Mouse (Mus musculus) adipocyte (in vitro differentiated cells): ENCODE data around the gene Zfp949.
A peak's percentile ranks its signal among the peaks of the same experiment; 100 is the strongest.
"Not testable (repeated sequence)": the region's sequence is repeated elsewhere in the genome, so short reads cannot be mapped to it uniquely, and the experiment has no call there.

ENCODE experiments used
- DNase-seq: peaks from one replicate; pipeline ENCODE4 v3.0.0-alpha.2; 2016; ENCODE audit warnings: low spot score

The Zfp949 gene

DNA sequence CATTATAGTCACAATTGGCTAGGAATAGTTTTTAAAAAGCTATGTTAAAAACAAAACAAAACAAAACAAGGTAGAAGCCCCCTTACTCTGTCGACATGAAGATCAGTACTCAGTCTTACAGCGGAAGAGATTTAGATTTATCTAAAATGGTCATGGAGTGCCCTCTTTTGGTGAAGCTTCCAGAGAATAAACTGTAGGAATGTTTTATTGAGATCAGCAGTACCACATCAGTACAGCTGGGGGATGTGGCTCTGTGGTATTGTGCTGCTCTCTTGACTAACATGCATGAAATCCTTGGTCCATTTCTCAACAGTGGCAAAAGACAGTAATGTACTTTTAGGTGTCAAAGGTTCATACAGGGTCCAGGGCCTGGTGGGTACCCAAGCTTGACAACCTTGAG, 5.0 kb upstream of the Zfp949 start:
- DNase-seq = peak; percentile 78

DNA sequence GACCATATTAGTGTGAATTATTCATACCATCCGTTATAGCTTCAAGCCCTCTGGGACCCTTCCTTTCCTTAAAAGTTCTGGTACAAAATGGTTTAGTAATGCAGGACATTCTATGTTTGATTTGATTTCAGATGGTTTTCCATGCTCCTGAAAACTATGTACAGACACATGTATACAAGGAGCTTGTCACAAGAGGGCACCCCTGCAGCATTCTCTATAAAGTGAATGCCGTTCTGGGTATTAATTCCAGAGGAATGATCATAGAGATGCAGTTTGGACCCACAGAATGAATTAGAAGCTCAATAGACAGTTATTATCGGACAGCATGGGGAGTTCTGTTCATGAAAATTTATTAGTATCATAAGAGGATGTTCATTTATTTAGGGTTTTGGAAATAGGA, 2.3 kb upstream of the Zfp949 start:
- DNase-seq = peak; percentile 59

DNA sequence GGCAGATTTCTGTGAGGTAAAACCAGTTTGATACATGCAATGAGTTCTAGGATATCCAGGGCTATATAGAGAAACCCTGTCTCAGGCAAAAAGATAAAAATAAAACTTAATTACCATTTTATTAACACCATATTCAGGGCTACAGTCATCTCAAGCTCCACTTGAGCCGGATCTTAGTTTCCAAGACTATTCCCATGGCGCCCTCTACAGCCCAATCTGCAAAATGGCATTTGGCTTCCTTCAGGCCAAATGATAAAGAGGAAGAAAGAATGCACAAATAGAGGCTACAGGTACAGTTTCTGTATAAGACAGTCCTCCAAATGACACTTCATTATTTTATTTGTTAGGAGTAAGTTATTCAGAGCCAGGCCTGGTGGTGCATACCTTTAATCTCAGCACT, 1.7 kb upstream of the Zfp949 start:
- DNase-seq = peak; percentile 74

GRCm38 (mm10) chr9:88546657-88547056, 1.2 kb upstream of the Zfp949 start:
- DNase-seq = no peak

DNA sequence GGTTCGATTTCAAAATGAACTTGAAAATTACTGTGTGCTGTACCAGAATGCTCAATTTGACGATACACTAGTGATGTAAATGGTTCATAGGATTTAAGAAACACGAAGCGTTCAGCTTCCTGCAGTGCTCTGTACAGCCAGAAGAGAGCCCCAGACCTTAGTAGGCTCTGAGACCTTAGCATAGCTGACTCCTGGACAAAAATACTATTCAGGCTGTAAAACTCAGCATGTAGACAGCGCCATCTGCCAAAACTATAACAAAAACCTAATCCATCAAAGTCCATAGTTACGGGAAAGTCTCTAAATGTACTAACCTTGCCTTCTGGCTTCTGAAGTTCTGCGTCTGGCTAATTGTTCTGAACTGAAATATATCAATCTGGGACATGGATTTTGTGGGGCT, 550 bp upstream of the Zfp949 start:
- DNase-seq = peak; percentile 80

DNA sequence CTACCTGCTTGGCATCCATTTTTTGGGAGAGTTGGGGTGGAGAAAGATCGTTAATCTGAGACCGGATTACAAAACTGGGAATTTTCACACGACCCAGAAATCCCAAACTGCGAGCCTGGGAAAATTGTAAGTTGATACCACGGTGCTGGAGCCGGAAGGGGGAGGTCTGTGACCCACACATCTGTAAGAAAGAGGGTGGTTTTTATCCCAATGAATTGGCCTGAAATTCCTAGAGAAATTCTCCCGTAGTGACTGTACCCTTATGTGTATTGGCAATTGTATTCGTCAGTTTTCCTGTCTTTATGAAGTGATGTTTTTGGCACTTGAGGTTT, 760 bp downstream of the Zfp949 start:
- no peak for DNase-seq

- no peak for DNase-seq
Measured at GRCm38 (mm10) chr9:88553071-88553470, 5.3 kb downstream of the Zfp949 start.

GRCm38 (mm10) chr9:88558146-88558545, 10.3 kb downstream of the Zfp949 start:
- no peak for DNase-seq

GRCm38 (mm10) chr9:88561476-88561875, 13.7 kb downstream of the Zfp949 start:
- not testable (repeated sequence) for DNase-seq

GRCm38 (mm10) chr9:88570471-88570870, 22.7 kb downstream of the Zfp949 start:
- DNase-seq = not testable (repeated sequence)

GRCm38 (mm10) chr9:88580591-88580990, 32.8 kb downstream of the Zfp949 start, which contains the start of gene Trim43a:
Trim43a (plus strand) TSS chr9:88580891.
- DNase-seq = not testable (repeated sequence)

DNA sequence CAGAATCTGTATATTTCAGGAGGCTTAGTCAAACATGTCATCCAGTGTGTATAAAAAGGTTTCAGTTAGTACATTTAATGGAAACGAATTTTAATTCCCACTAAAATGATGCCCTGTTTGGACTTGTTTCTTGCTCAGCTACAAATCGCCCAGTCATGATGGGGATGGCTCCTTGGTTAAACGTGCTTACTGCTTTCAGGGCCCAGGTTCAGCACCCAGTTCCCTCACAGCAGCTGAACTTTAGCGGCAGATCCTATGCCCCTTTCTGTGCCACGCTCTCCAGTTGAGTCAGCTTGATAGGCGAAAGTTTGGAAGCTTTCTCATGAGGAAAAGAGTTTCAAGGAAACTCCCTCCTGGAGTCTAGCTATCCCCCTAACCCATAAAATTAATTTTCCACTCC, 45.9 kb downstream of the Zfp949 start:
- not testable (repeated sequence) for DNase-seq

DNA sequence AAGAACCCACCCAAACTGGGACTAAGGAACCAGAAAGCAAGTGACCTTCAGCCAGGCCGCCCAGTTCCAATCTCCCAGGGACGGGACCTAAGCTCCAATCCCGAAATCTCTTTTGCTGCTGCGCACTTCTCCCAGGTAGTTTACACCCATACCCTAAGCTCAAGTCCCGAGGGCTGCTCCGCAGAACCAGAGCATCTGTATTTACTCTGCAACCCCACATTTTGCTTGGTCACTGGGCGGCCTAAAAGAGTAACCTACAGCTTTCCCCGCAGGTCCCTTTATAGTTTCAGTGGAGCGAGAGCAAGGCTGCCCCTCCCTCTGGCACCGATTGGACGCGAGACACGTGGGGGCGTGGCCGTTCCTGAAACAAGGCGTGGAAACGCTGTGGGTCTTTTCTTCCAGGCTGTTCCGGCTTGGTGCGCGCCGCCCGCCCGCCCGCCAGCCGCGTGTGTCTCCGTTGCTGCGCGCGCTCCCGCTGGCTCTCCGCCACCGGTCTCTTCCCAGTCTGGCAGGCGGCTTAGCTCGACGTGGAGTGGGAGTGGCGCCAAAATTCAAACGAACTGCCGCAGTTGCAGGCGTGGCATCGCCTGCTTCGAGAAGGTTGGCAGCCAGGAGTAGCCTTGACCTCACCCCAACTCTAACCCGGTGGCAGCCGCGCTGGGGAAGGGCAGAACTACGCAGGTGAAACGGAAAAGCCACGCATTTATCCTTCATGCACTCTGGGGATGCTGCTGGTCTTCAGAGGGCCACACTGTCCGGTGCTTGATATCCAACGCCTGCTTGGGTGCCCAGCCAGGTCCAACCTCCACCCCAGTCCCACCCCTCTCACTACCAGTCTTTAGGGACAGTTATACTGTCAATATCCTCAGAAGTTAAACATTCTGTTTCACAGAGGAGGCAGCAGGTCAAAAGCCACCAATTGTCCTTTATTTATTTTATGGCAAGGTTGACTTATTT, 51.7 kb downstream of the Zfp949 start:
- peak; percentile 90 for DNase-seq
